Mouse (Mus musculus) granulocyte monocyte progenitor cell, adult 5-6 weeks (primary cell): ENCODE results near the gene Gm815. TPM values are rescaled to one million over a fixed set of nuclear protein-coding genes. Genes with fewer than 3 reads are reported as not detected.

ENCODE experiments used
- ATAC-seq: replicated peaks from 2 replicates; pipeline ENCODE4 v1.8.0; 2016; ENCODE audit warnings: mild to moderate bottlenecking, moderate TSS enrichment, inconsistent platforms; ENCODE audit not compliant: poor library complexity, severe bottlenecking
- total RNA-seq, 2 experiments: library from RNA; stranded (forward) in 1 of 2; stranded (reverse) in 1 of 2; fragments of 200-712, 200-1000 nt in 1 of 2; fragments of >200 nt in 1 of 2; fragmentation: Nextera tagmentation in 1 of 2; gene quantifications; 2 replicates each; pipeline ENCODE4 v1.2.3; 2014 to 2017

The Gm815 gene
- total RNA-seq, 2 experiments from 2014 or later = not detected

GRCm38 (mm10) chr19:26875601-26876000 lies 10.1 kb upstream of the Gm815 start:
- no peak for ATAC-seq

- no peak for ATAC-seq
These were observed 8.4 kb upstream of the Gm815 start for GRCm38 (mm10) chr19:26877180-26877775.

- no peak for ATAC-seq
These were observed 5.8 kb upstream of the Gm815 start for GRCm38 (mm10) chr19:26879856-26880255.

GRCm38 (mm10) chr19:26881866-26882427 lies 3.7 kb upstream of the Gm815 start:
- no peak for ATAC-seq

GRCm38 (mm10) chr19:26888171-26888570 lies 2.5 kb downstream of the Gm815 start:
- no peak for ATAC-seq

GRCm38 (mm10) chr19:26891306-26891964 lies 5.8 kb downstream of the Gm815 start:
- ATAC-seq = no peak

- no peak for ATAC-seq
These were observed 7.2 kb downstream of the Gm815 start for GRCm38 (mm10) chr19:26892861-26893260.

GRCm38 (mm10) chr19:26902162-26902561 lies 16.5 kb downstream of the Gm815 start:
- ATAC-seq = no peak

GRCm38 (mm10) chr19:26914245-26914644 lies 28.6 kb downstream of the Gm815 start:
- ATAC-seq = 0 out of 2 replicates have a peak, but pooled peaks have one; percentile 30

- ATAC-seq = no peak
These were observed 35.1 kb downstream of the Gm815 start for GRCm38 (mm10) chr19:26920816-26921215.

- no peak for ATAC-seq
These were observed 44.9 kb downstream of the Gm815 start for GRCm38 (mm10) chr19:26930295-26931283.

- no peak for ATAC-seq
These were observed 48.5 kb downstream of the Gm815 start for GRCm38 (mm10) chr19:26934186-26934585.
